ENCODE assay signal across 18 mouse cellular contexts in genomic region chr15:32749971-32750370, GRCm38 (mm10).
"Had no signal": no experiment of that assay in that cellular context is flagged by ENCODE, and none has a peak within 500 bp of the region (broad histone marks: within the 10 kb centered on the region; RNA-seq: fewer than 3 reads in every experiment).

No protein-coding gene starts in this region.

- ATAC-seq: intestine, postnatal 0 days; lung, postnatal 0 days had no signal

- H3K4me3 ChIP-seq: limb, embryonic 13.5 days; midbrain, embryonic 10.5 days; neural tube, embryonic 12.5 days had no signal

- H3K36me3 ChIP-seq: limb, embryonic 13.5 days; midbrain, embryonic 10.5 days; neural tube, embryonic 12.5 days had no signal

- H3K4me1 ChIP-seq: limb, embryonic 13.5 days; midbrain, embryonic 10.5 days; neural tube, embryonic 12.5 days had no signal

- DNase-seq: kidney, adult 8-10 months; kidney, postnatal 10 days; kidney, postnatal 4 days; left cerebral cortex, postnatal 4 days; lung, adult 18-20 months; lung, postnatal 4 days; midbrain, embryonic 14.5 days; retina, postnatal 1 day; right cerebral cortex, postnatal 4 days; spleen, adult 18-20 months; thymus, adult 18-20 months; thymus, postnatal 25 days had no signal

- H3K27ac ChIP-seq: limb, embryonic 13.5 days; liver, embryonic 14.5 days; midbrain, embryonic 10.5 days; neural tube, embryonic 12.5 days had no signal

- H3K9ac ChIP-seq: limb, embryonic 13.5 days; liver, embryonic 14.5 days; neural tube, embryonic 12.5 days had no signal

- H3K4me2 ChIP-seq: limb, embryonic 13.5 days; neural tube, embryonic 12.5 days had no signal

- H3K27me3 ChIP-seq: limb, embryonic 13.5 days; neural tube, embryonic 12.5 days had no signal

- H3K9me3 ChIP-seq: limb, embryonic 13.5 days; midbrain, embryonic 10.5 days; neural tube, embryonic 12.5 days had no signal
